Mouse (Mus musculus): ENCODE measurements around the gene Veph1. TPM values are rescaled to one million over a fixed set of nuclear protein-coding genes. Genes with fewer than 3 reads are reported as not detected.

Gene Veph1
- total RNA-seq, 1 experiment, result 0.67 TPM

- H3K4me1 ChIP-seq (ENCODE audit: control insufficient read depth in 2 of 2, insufficient read depth in 2 of 2, low read length in 2 of 2, poor library complexity in 1 of 2), result no peaks in the 10 kb centered on the region
- H3K9ac ChIP-seq (ENCODE audit: insufficient read depth, low read depth, low read length, poor library complexity, severe bottlenecking), result no peak overlapping the region
- H3K36me3 ChIP-seq (ENCODE audit: control insufficient read depth, insufficient read depth, low read length, poor library complexity, severe bottlenecking), result no peaks in the 10 kb centered on the region
- H3K9me3 ChIP-seq (ENCODE audit: control insufficient read depth, insufficient read depth, low read depth, low read length), result no peaks in the 10 kb centered on the region
- H3K27ac ChIP-seq (ENCODE audit: insufficient read depth, low read depth, low read length, poor library complexity, severe bottlenecking), result no peak overlapping the region
- no peak for DNase-seq (ENCODE audit: low read depth, low spot score)
- H3K4me3 ChIP-seq (ENCODE audit: insufficient read depth in 1 of 2, low read depth in 1 of 2, low read length in 2 of 2, poor library complexity in 1 of 2, severe bottlenecking in 1 of 2), result no peak overlapping the region
- in situ Hi-C loops (cut with MboI; ENCODE audit: low sequenced_read_pairs in 2 of 2, unreplicated experiment in 2 of 2), result no loop called here
- TF ChIP-seq CHD2 (IDR thresholded peaks at IDR 0.05; ENCODE audit: low read depth, low read length) (no peak), HCFC1 (IDR thresholded peaks at IDR 0.05; ENCODE audit: borderline replicate concordance, insufficient read depth, low read length) (no peak), MAFK (IDR thresholded peaks at IDR 0.05; ENCODE audit: insufficient read depth, low read depth, low read length) (no peak), ZC3H11A (IDR thresholded peaks at IDR 0.05; ENCODE audit: borderline replicate concordance, low read depth, low read length) (no peak), ZNF384 (IDR thresholded peaks at IDR 0.05; ENCODE audit: low read depth, low read length) (no peak)
These were observed 291.6 kb downstream of the Veph1 start for GRCm38 (mm10) chr3:66004989-66005388.

DNA sequence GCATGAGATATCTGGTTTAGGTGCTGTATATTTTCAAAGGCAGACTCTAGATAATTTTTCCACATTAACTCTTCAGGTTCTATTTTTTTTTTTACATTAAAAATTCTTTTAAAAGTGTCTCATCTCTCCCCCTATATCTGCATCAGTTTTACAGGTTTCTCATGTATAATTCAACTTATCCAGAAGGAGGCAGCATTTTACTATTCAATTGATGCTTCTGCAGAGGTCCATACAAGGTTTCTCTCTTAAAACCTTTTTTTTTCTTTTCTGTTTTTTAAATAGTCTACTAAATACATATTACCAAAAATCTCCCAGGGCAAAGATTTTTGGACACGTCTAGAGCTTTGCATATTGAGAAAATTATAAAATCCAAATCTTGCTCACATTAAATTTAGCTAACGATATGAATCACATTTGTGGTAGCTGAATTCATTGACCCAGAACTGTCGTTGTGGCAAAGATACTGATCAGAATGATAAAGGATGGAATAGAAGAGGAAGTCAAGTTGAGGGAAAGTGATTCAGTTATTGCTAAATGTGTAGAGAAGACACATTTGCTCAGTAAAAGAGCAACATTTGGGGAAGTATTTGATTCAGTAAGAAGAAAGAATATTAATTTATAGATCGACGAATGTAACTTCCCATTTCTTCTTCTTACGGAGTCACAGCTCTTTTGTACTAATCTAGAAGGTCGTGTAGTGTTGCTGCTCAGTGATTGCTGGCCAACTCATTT, 292.3 kb downstream of the Veph1 start:
- no peak overlapping the region for H3K4me3 ChIP-seq (ENCODE audit: insufficient read depth in 1 of 2, low read depth in 1 of 2, low read length in 2 of 2, poor library complexity in 1 of 2, severe bottlenecking in 1 of 2)
- no peak overlapping the region for H3K27ac ChIP-seq (ENCODE audit: insufficient read depth, low read depth, low read length, poor library complexity, severe bottlenecking)
- no peaks in the 10 kb centered on the region for H3K4me1 ChIP-seq (ENCODE audit: control insufficient read depth in 2 of 2, insufficient read depth in 2 of 2, low read length in 2 of 2, poor library complexity in 1 of 2)
- in situ Hi-C loops (cut with MboI; ENCODE audit: low sequenced_read_pairs in 2 of 2, unreplicated experiment in 2 of 2), result no loop called here
- DNase-seq (ENCODE audit: low read depth, low spot score), result no peak
- TF ChIP-seq MAFK (IDR thresholded peaks at IDR 0.05; ENCODE audit: insufficient read depth, low read depth, low read length), result no peak
- H3K36me3 ChIP-seq (ENCODE audit: control insufficient read depth, insufficient read depth, low read length, poor library complexity, severe bottlenecking), result no peaks in the 10 kb centered on the region
- no peak overlapping the region for H3K9ac ChIP-seq (ENCODE audit: insufficient read depth, low read depth, low read length, poor library complexity, severe bottlenecking)
- H3K9me3 ChIP-seq (ENCODE audit: control insufficient read depth, insufficient read depth, low read depth, low read length), result no peaks in the 10 kb centered on the region

Other genes with a start within 250 kb of the Veph1 start
- 0.79 and 2.6 TPM in 2 replicates for gene Ptx3, start 76.9 kb downstream of the Veph1 start, total RNA-seq (2012; rRNA removed)